ENCODE assay signal across 26 mouse cellular contexts in the genomic region with DNA sequence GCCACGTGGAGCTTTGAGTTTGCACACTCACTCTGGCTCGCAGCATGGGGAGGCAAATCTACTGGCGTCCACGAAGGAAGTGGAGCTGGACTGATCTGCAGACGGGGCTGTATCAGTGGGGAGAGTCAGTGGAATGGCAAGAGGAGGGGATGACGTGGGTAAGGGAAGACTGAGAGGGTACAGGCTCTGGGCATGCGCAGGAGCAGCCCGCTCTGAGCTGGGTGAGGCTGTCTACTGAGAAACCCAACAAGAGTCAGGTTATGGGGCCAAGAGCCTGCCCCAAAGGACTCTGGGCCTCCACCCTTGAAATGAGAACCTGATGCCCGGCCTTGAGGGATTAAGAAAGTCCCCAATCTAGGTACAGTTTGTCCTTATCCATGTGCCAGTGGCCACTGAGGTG. TPM values are rescaled to one million over a fixed set of nuclear protein-coding genes. Genes with fewer than 3 reads are reported as not detected.
DNase-seq lines count a peak whose midpoint lies in the region; ATAC-seq and TF ChIP-seq lines count a peak whose summit lies in the region.
"Had no signal": no experiment of that assay in that cellular context is flagged by ENCODE, and none has a peak within 500 bp of the region (broad histone marks: within the 10 kb centered on the region; RNA-seq: fewer than 3 reads in every experiment).

No protein-coding gene starts in this region.

- TF ChIP-seq POLR2A in testis, adult 2 months (IDR thresholded peaks at IDR 0.05; ENCODE audit: control insufficient read depth, low read depth, low read length): no peak

- H3K27me3 ChIP-seq in midbrain, embryonic 11.5 days (ENCODE audit: control insufficient read depth, insufficient read depth, low read length): no peaks in the 10 kb centered on the region
- H3K27me3 ChIP-seq in midbrain, embryonic 15.5 days (replicated peaks): no peaks in the 10 kb centered on the region
- no peaks in the 10 kb centered on the region for H3K27me3 ChIP-seq in testis, adult 2 months (ENCODE audit: control insufficient read depth, insufficient read depth, low read length)
- H3K27me3 ChIP-seq: embryonic facial prominence, embryonic 13.5 days; embryonic facial prominence, embryonic 15.5 days; forebrain, embryonic 12.5 days had no signal

- peak; percentile 20; the same call in 1 of the 2 replicates for ATAC-seq in frontal cortex, adult (ENCODE audit: low TSS enrichment)
- no peak for ATAC-seq in midbrain, embryonic 11.5 days (ENCODE audit: low FRiP score)
- ATAC-seq in midbrain, embryonic 15.5 days (replicated peaks): no peak
- ATAC-seq: CD4-positive, CD25-positive, alpha-beta regulatory T cell, adult 4 months; forebrain, embryonic 14.5 days; forebrain, embryonic 16.5 days had no signal

- H3K4me3 ChIP-seq in midbrain, embryonic 11.5 days (ENCODE audit: low read depth, low read length): no peak overlapping the region
- no peak overlapping the region for H3K4me3 ChIP-seq in midbrain, embryonic 15.5 days
- peak overlapping the region; percentile 42 for H3K4me3 ChIP-seq in testis, adult 2 months (ENCODE audit: control insufficient read depth, low read depth, low read length)
- H3K4me3 ChIP-seq: embryonic facial prominence, embryonic 13.5 days; embryonic facial prominence, embryonic 15.5 days; erythroblast, embryonic 14.5 days; forebrain, embryonic 10.5 days; forebrain, embryonic 12.5 days had no signal

- no peaks in the 10 kb centered on the region for H3K9me3 ChIP-seq in midbrain, embryonic 11.5 days (ENCODE audit: control insufficient read depth, low read length)
- H3K9me3 ChIP-seq in midbrain, embryonic 15.5 days: no peaks in the 10 kb centered on the region
- H3K9me3 ChIP-seq: embryonic facial prominence, embryonic 13.5 days; embryonic facial prominence, embryonic 15.5 days; forebrain, embryonic 10.5 days; forebrain, embryonic 12.5 days had no signal

- no peaks in the 10 kb centered on the region for H3K4me1 ChIP-seq in midbrain, embryonic 11.5 days (ENCODE audit: control insufficient read depth, insufficient read depth, low read length)
- no peaks in the 10 kb centered on the region for H3K4me1 ChIP-seq in midbrain, embryonic 15.5 days
- H3K4me1 ChIP-seq in testis, adult 2 months (ENCODE audit: control insufficient read depth, insufficient read depth, low read length): peaks cover 2% of the 10 kb centered on the region; the same call in 1 of the 2 replicates
- H3K4me1 ChIP-seq: embryonic facial prominence, embryonic 13.5 days; embryonic facial prominence, embryonic 15.5 days; forebrain, embryonic 10.5 days; forebrain, embryonic 12.5 days had no signal

- no peak for TF ChIP-seq CTCF in testis, adult 2 months (IDR thresholded peaks at IDR 0.05; ENCODE audit: control insufficient read depth, insufficient read depth, insufficient replicate concordance, low read depth, low read length)

- H3K4me2 ChIP-seq in midbrain, embryonic 11.5 days: no peak overlapping the region
- H3K4me2 ChIP-seq in midbrain, embryonic 15.5 days: no peak overlapping the region
- H3K4me2 ChIP-seq: embryonic facial prominence, embryonic 13.5 days; embryonic facial prominence, embryonic 15.5 days; forebrain, embryonic 12.5 days had no signal

- no peaks in the 10 kb centered on the region for H3K36me3 ChIP-seq in midbrain, embryonic 11.5 days (ENCODE audit: control insufficient read depth, insufficient read depth, low read length)
- H3K36me3 ChIP-seq in midbrain, embryonic 15.5 days (replicated peaks): no peaks in the 10 kb centered on the region
- H3K36me3 ChIP-seq in testis, adult 2 months (ENCODE audit: control insufficient read depth, insufficient read depth, low read length): no peaks in the 10 kb centered on the region
- H3K36me3 ChIP-seq: embryonic facial prominence, embryonic 13.5 days; embryonic facial prominence, embryonic 15.5 days; forebrain, embryonic 10.5 days; forebrain, embryonic 12.5 days had no signal

- 83% methylated on average over 9 of the region's 9 CpGs for WGBS in midbrain, embryonic 11.5 days
- 77% methylated on average over 9 of the region's 9 CpGs for WGBS in midbrain, embryonic 15.5 days

- H3K27ac ChIP-seq in midbrain, embryonic 11.5 days (ENCODE audit: low read depth, low read length): no peak overlapping the region
- no peak overlapping the region for H3K27ac ChIP-seq in midbrain, embryonic 15.5 days
- H3K27ac ChIP-seq in testis, adult 2 months (ENCODE audit: control insufficient read depth, insufficient read depth, low read depth, low read length): no peak overlapping the region
- H3K27ac ChIP-seq: embryonic facial prominence, embryonic 13.5 days; embryonic facial prominence, embryonic 15.5 days; forebrain, embryonic 10.5 days; forebrain, embryonic 12.5 days had no signal

- H3K9ac ChIP-seq in midbrain, embryonic 11.5 days (ENCODE audit: low read length): no peak overlapping the region
- no peak overlapping the region for H3K9ac ChIP-seq in midbrain, embryonic 15.5 days
- H3K9ac ChIP-seq: embryonic facial prominence, embryonic 13.5 days; embryonic facial prominence, embryonic 15.5 days; forebrain, embryonic 12.5 days had no signal

- DNase-seq in frontal cortex, postnatal 10 days (ENCODE audit: low spot score in 2 of 2): no peak
- DNase-seq in midbrain, embryonic 11.5 days (ENCODE audit: low spot score, missing footprints): peak; percentile 41
- no peak for DNase-seq in testis, postnatal 10 days (ENCODE audit: low spot score)
- DNase-seq: adrenal gland, adult 2 months; adrenal gland, postnatal 10 days; adrenal gland, postnatal 25 days; B cell, adult 2 months; cerebellum, adult 11 months; cerebellum, adult 18-20 months; cerebellum, adult 8-10 months; cerebellum, adult 9-11 months; cerebellum, postnatal 14 days; cerebellum, postnatal 36 days; embryo, embryonic 11 days had no signal

RNA-seq across cellular contexts. Expression of a gene that starts 0.4 kb away (rescaled TPM):
- polyA plus RNA-seq in midbrain, embryonic 11.5 days (2014; fragmentation: Nextera tagmentation; extraction: Ambion mirVana): not detected in 2 replicates
- polyA plus RNA-seq in midbrain, embryonic 15.5 days (2015; fragmentation: Nextera tagmentation; extraction: Ambion mirVana): 0.14 TPM in 1 of 2 replicates, not detected in the other
- polyA plus RNA-seq in testis, adult 2 months (2012; rRNA removed): 9.5 and 10.1 TPM in 2 replicates
- polyA plus RNA-seq: CD4-positive, CD25-positive, alpha-beta regulatory T cell, adult 4 months; embryonic facial prominence, embryonic 11.5 days; embryonic facial prominence, embryonic 13.5 days; embryonic facial prominence, embryonic 15.5 days; forebrain, embryonic 10.5 days; forebrain, embryonic 12.5 days; forebrain, embryonic 14.5 days; forebrain, embryonic 16.5 days had no signal

RNA-seq across cellular contexts. Expression of a gene that starts 26.8 kb away (rescaled TPM):
- 9.4 and 10.4 TPM in 2 replicates for polyA plus RNA-seq in midbrain, embryonic 11.5 days (2014; fragmentation: Nextera tagmentation; extraction: Ambion mirVana)
- 34.2 and 41.3 TPM in 2 replicates for polyA plus RNA-seq in midbrain, embryonic 15.5 days (2015; fragmentation: Nextera tagmentation; extraction: Ambion mirVana)
- 5.4 and 6.4 TPM in 2 replicates for polyA plus RNA-seq in testis, adult 2 months (2012; rRNA removed)
- polyA plus RNA-seq: CD4-positive, CD25-positive, alpha-beta regulatory T cell, adult 4 months had no signal

RNA-seq across cellular contexts. Expression of a gene that starts 48.9 kb away (rescaled TPM):
- polyA plus RNA-seq in midbrain, embryonic 11.5 days (2014; fragmentation: Nextera tagmentation; extraction: Ambion mirVana): 0.66 TPM in 1 of 2 replicates, not detected in the other
- 1.5 and 1.6 TPM in 2 replicates for polyA plus RNA-seq in midbrain, embryonic 15.5 days (2015; fragmentation: Nextera tagmentation; extraction: Ambion mirVana)
- polyA plus RNA-seq in testis, adult 2 months (2012; rRNA removed): 0.65 and 2.8 TPM in 2 replicates
- polyA plus RNA-seq: erythroblast, embryonic 14.5 days had no signal
